Mouse (Mus musculus): Measurements from ENCODE around the gene Tas2r116. TPM values are rescaled to one million over a fixed set of nuclear protein-coding genes. Genes with fewer than 3 reads are reported as not detected.

Gene Tas2r116
- not detected in 2 replicates for total RNA-seq (2023)

DNA sequence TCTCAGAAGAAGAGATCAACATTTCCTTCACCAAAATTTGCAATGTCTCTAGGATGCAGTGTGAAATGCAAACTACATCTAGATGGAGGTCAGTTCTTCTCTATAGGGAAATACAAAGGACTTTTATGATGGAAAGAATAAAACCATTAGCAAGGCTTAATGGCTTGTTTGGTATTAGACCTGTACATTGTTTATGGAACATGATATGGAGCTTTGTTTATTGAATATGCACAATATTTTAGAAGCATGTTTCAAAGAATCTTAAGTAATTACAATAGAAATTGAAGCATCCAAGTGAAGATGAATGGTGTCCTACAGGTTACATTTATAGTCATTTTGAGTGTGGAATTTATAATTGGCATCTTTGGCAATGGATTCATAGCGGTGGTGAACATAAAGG, at the start of gene Tas2r116:
Tas2r116 (plus strand) TSS at position 301 of the 400 bp plus-strand sequence.

DNA sequence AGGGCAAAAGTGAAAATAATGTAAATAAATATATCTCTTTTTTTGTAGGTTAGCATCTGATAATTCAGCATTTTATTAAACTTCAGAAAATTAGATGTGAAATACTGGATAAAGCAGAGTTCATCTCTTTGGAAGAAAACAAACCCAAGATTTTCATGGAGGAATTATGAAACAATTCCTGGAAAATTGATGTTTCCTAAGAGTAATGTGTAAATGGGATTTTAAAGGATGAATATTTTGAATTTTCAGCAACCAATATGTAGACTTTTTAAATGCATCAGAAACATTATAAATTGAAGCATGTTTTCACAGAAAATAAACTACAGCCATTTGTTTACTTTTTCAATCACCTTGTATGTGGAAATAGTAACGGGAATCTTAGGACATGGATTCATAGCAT, 8.4 kb upstream of the Tas2r116 start, which contains the start of gene Tas2r123:
Tas2r123 (plus strand) TSS at position 301 of the 400 bp plus-strand sequence.

DNA sequence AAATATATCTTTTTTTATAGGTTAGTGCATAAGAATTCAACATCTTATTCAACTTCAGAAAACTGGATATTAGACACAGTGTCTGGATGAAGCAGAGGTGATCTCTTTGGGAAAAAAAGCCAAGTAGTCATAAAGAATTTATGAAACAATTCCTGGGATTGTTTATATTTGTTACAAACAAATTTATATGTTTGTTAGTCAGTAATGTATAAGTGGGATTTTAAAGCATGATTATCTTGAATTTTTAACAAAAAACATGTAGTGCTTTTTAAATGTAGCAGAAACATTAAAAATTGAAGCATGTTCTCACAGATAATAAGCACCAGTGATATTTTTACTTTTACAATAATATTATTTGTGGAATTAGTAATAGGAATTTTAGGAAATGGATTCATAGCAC, 12.5 kb downstream of the Tas2r116 start, which contains the start of gene Tas2r110:
Tas2r110 (plus strand) TSS at position 301 of the 400 bp plus-strand sequence.

DNA sequence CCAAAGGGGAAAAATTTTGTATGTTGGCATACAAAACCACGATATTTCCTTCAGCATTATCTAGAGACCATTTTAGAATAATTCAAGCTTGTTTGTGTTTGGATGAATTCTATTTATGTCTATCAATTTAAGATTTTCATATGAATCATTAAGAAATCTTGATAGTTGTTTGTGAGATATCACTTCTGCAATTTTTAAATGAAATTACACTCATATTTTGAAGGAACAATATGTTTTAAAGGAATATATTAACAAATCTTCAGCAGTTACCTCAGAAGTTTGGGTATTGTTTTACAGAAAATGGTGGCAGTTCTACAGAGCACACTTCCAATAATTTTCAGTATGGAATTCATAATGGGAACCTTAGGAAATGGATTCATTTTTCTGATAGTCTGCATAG, 37.5 kb downstream of the Tas2r116 start, which contains the start of gene Tas2r113:
Tas2r113 (plus strand) TSS at position 301 of the 400 bp plus-strand sequence.

Other genes starting within 250 kb of the Tas2r116 start
- gene A630073D07Rik, start 203.9 kb upstream of the Tas2r116 start, total RNA-seq (2023): not detected in 2 replicates
- not detected in 2 replicates for gene Tas2r120, start 198.5 kb upstream of the Tas2r116 start, total RNA-seq (2023)
- gene Tas2r121, start 154.4 kb upstream of the Tas2r116 start, total RNA-seq (2023): not detected in 2 replicates
- gene Tas2r122, start 143.5 kb upstream of the Tas2r116 start, total RNA-seq (2023): not detected in 2 replicates
- gene Tas2r115, start 117.4 kb upstream of the Tas2r116 start, total RNA-seq (2023): not detected in 2 replicates
- gene Tas2r124, start 100.7 kb upstream of the Tas2r116 start, total RNA-seq (2023): not detected in 2 replicates
- gene Tas2r102, start 93.3 kb upstream of the Tas2r116 start, total RNA-seq (2023): not detected in 2 replicates
- gene Tas2r136, start 77.3 kb upstream of the Tas2r116 start, total RNA-seq (2023): not detected in 2 replicates
- gene Tas2r117, start 52.6 kb upstream of the Tas2r116 start, total RNA-seq (2023): not detected in 2 replicates
- not detected in 2 replicates for gene Tas2r123, start 8.3 kb upstream of the Tas2r116 start, total RNA-seq (2023)
- gene Tas2r110, start 12.6 kb downstream of the Tas2r116 start, total RNA-seq (2023): not detected in 2 replicates
- gene Tas2r113, start 37.6 kb downstream of the Tas2r116 start, total RNA-seq (2023): not detected in 2 replicates
- not detected in 2 replicates for gene Tas2r125, start 54.2 kb downstream of the Tas2r116 start, total RNA-seq (2023)
- gene Tas2r129, start 95.7 kb downstream of the Tas2r116 start, total RNA-seq (2023): not detected in 2 replicates
- gene Tas2r131, start 102.5 kb downstream of the Tas2r116 start, total RNA-seq (2023): not detected in 2 replicates
- not detected in 2 replicates for gene Tas2r109, start 125.5 kb downstream of the Tas2r116 start, total RNA-seq (2023)
- not detected in 2 replicates for gene Tas2r103, start 181.7 kb downstream of the Tas2r116 start, total RNA-seq (2023)
- not detected in 2 replicates for gene Tas2r140, start 200.4 kb downstream of the Tas2r116 start, total RNA-seq (2023)
- 4.7 and 5.4 TPM in 2 replicates for gene Smim10l1, start 249.5 kb downstream of the Tas2r116 start, total RNA-seq (2023)